Mouse (Mus musculus) lung, embryonic 14.5 days (tissue): Measurements from ENCODE around the gene Plxnc1. TPM values are rescaled to one million over a fixed set of nuclear protein-coding genes. Genes with fewer than 3 reads are reported as not detected.

ENCODE experiments used
- ATAC-seq: fragments of 200-750 bp; cut with Nextera tagmentation; 2 replicates; pipeline ENCODE4 v1.8.0; 2017; ENCODE audit warnings: mild to moderate bottlenecking, moderate TSS enrichment, moderate library complexity; ENCODE audit not compliant: insufficient read depth
- DNase-seq: peaks from one replicate; pipeline ENCODE4 v3.0.0-alpha.2; 2015
- H3K27ac ChIP-seq: fragments of 300-500 bp; sonication (generic); 2 replicates; pipeline ENCODE4 v1.5.1; 2014; ENCODE audit warnings: low read depth, mild to moderate bottlenecking, moderate library complexity
- H3K27me3 ChIP-seq: fragments of 300-500 bp; sonication (generic); 2 replicates; pipeline ENCODE4 v1.6.1; 2014; ENCODE audit warnings: low read length, control low read depth; ENCODE audit not compliant: insufficient read depth
- H3K36me3 ChIP-seq: fragments of 300-500 bp; sonication (generic); 2 replicates; pipeline ENCODE4 v1.6.1; 2014; ENCODE audit warnings: control low read depth; ENCODE audit not compliant: insufficient read depth
- H3K4me1 ChIP-seq: fragments of 300-500 bp; sonication (generic); 2 replicates; pipeline ENCODE4 v1.6.1; 2014; ENCODE audit warnings: antibody characterized with exemption, control low read depth; ENCODE audit not compliant: insufficient read depth
- H3K4me2 ChIP-seq: fragments of 300-500 bp; sonication (generic); 2 replicates; pipeline ENCODE4 v1.6.1; 2014; ENCODE audit warnings: mild to moderate bottlenecking
- H3K4me3 ChIP-seq: fragments of 300-500 bp; sonication (generic); 2 replicates; pipeline ENCODE4 v1.5.1; 2014; ENCODE audit warnings: low read depth, low read length
- H3K9ac ChIP-seq: fragments of 300-500 bp; sonication (generic); 2 replicates; pipeline ENCODE4 v1.6.1; 2014
- H3K9me3 ChIP-seq: fragments of 300-500 bp; sonication (generic); 2 replicates; pipeline ENCODE4 v1.6.1; 2016; ENCODE audit warnings: low read depth, low read length, control low read depth
- CTCF ChIP-seq: IDR thresholded peaks from 2 replicates; pipeline ENCODE4 v1.5.1; 2016; ENCODE audit warnings: antibody characterized with exemption, low read depth
- WGBS: fragments of 180-500 bp; shearing (Covaris S2); extraction: QIAGEN DNeasy Blood & Tissue Kit; methylation state at CpG from one replicate; pipeline ENCODE4 v1.1.7; 2014; 5-methylcytosine and 5-hydroxymethylcytosine counted together
- polyA plus RNA-seq: library from polyadenylated mRNA; unstranded; fragments of >200 nt; fragmentation: Nextera tagmentation; extraction: Ambion mirVana; gene quantifications from 2 replicates; pipeline ENCODE4 v1.2.1, GENCODE M21; 2014

The Plxnc1 gene
- polyA plus RNA-seq, 1 experiment from 2014 or later: 11.7 TPM

DNA sequence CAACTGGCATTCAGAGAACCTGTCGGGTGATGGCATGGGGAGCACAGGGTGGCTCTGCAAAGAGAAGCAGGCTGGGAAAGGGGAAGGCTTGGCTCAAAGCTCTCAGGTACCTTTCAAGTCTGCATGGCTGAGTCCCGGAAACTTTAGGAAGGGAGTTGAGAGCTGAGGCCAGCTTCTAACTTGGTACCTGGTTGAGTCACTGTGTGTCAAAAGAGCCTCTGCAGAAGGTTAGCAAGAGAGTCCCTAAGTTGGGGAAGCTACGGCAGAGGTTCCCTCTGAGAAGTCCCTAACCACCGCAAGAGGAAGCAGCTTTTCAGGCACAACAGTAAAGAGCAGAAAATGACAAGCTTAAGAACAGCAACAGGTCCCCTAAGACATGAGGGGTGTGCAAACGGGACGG is 99.9 kb downstream of the Plxnc1 start:
- no peak for TF ChIP-seq CTCF
- no peak for ATAC-seq
- H3K4me3 ChIP-seq: no peak overlapping the region
- WGBS: 82% methylated on average over 6 of the region's 6 CpGs
- no peak overlapping the region for H3K27ac ChIP-seq
- no peaks in the 10 kb centered on the region for H3K9me3 ChIP-seq
- H3K9ac ChIP-seq: no peak overlapping the region
- DNase-seq: no peak
- H3K4me1 ChIP-seq: no peaks in the 10 kb centered on the region
- no peaks in the 10 kb centered on the region for H3K36me3 ChIP-seq
- H3K4me2 ChIP-seq: no peak overlapping the region
- H3K27me3 ChIP-seq: no peaks in the 10 kb centered on the region

- H3K36me3 ChIP-seq: peaks cover 11% of the 10 kb centered on the region; the same call in 1 of the 2 replicates
- WGBS: 61% methylated on average over 9 of the region's 9 CpGs
- H3K4me2 ChIP-seq: no peak overlapping the region
- H3K9me3 ChIP-seq: no peaks in the 10 kb centered on the region
- no peaks in the 10 kb centered on the region for H3K27me3 ChIP-seq
- H3K4me3 ChIP-seq: no peak overlapping the region
- no peak overlapping the region for H3K27ac ChIP-seq
- no peak overlapping the region for H3K9ac ChIP-seq
- no peak for DNase-seq
- no peak for TF ChIP-seq CTCF
- no peaks in the 10 kb centered on the region for H3K4me1 ChIP-seq
- no peak for ATAC-seq
Measured at GRCm38 (mm10) chr10:94835874-94836273, 108.8 kb downstream of the Plxnc1 start.

DNA sequence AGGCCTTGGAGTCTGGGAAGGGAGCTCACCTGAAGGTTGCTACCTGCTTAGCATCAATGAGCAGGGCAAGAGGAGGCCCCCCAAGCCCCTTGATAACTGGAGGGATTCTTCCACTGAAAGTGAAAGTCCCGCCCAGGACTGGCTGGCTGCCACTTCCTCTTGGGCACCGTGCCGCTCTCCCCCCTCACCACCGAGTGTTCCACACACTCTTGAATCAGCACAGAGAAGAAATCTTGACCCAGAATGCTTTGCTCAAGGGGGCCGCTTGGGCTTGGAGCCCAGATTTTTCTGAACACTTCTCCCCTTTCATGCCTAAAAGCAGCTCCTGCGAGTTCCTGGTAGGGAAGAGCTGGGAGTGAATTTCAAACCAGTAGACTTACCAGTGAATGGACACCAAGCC is 115.2 kb downstream of the Plxnc1 start:
- H3K36me3 ChIP-seq: peaks cover 3% of the 10 kb centered on the region; the same call in 1 of the 2 replicates
- H3K4me2 ChIP-seq: peak overlapping the region; percentile 42
- no peak overlapping the region for H3K4me3 ChIP-seq
- DNase-seq (peak; percentile 98), ATAC-seq (peak; percentile 87)
- no peaks in the 10 kb centered on the region for H3K9me3 ChIP-seq
- 0 out of 2 replicates have a peak, but pooled peaks have one; percentile 13 for TF ChIP-seq CTCF
- peaks cover 13% of the 10 kb centered on the region for H3K4me1 ChIP-seq
- H3K27ac ChIP-seq: peak overlapping the region; percentile 98
- WGBS: 10% methylated on average over 6 of the region's 6 CpGs
- peak overlapping the region; percentile 21 for H3K9ac ChIP-seq
- no peaks in the 10 kb centered on the region for H3K27me3 ChIP-seq

- peaks cover 15% of the 10 kb centered on the region for H3K4me1 ChIP-seq
- H3K9me3 ChIP-seq: no peaks in the 10 kb centered on the region
- H3K4me3 ChIP-seq: no peak overlapping the region
- 87% methylated on average over 7 of the region's 7 CpGs for WGBS
- H3K4me2 ChIP-seq: peak overlapping the region; percentile 42
- H3K27me3 ChIP-seq: no peaks in the 10 kb centered on the region
- ATAC-seq: no peak
- DNase-seq: no peak
- no peak overlapping the region for H3K9ac ChIP-seq
- H3K36me3 ChIP-seq: peaks cover 3% of the 10 kb centered on the region; the same call in 1 of the 2 replicates
- peak overlapping the region; percentile 98 for H3K27ac ChIP-seq
- TF ChIP-seq CTCF: no peak
Measured at GRCm38 (mm10) chr10:94828734-94829230, 115.9 kb downstream of the Plxnc1 start.

DNA sequence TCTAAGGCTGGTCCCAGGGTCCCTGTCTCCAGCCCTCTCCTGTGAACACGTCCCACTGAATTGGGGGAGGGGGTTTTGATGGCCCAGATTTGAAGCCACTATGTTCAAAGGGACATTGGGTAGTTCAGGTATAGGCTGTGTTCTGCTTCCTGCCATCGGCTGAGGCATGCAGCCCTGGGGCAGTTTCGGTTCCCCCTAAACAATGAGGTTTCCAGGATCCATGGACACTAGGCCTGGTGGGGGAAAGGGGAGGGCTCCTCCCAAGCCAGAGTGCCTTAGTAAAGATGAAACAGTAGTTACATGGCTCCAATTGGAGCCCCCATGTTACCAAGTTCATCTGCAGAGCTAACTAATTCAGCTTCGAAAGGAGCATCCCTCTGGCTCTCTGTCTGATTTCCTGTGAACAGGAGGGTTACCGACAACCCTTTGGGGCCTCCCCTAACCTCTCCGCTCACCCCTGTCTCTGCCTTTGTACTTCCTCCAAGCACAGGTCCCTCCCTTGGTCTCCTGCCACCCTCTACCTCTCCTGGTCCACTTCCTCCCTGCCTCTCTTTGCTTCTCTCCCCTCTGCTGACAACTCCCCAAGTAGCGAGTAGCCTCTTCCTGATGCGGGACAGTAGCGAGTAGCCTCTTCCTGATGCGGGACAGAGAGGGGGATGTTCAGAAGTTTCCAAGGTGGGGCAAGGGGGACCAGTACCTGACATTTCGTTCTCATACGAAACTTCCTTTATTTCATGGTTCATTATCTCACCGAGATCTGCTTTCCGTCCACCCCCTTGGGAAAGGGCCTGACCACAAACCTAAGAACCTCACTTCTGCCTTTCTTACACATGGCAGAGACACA is 116.5 kb downstream of the Plxnc1 start:
- 85% methylated on average over 14 of the region's 14 CpGs for WGBS
- Histone ChIP-seq H3K4me2 (no peak overlapping the region), H3K36me3 (peaks cover 3% of the 10 kb centered on the region; the same call in 1 of the 2 replicates), H3K9ac (no peak overlapping the region), H3K27me3 (no peaks in the 10 kb centered on the region), H3K4me3 (no peak overlapping the region), H3K4me1 (peaks cover 19% of the 10 kb centered on the region), H3K27ac (no peak overlapping the region), H3K9me3 (no peaks in the 10 kb centered on the region)
- no peak for TF ChIP-seq CTCF
- ATAC-seq: no peak
- DNase-seq: no peak

- peak; percentile 31 for DNase-seq
- Histone ChIP-seq H3K4me2 (no peak overlapping the region), H3K27ac (peak overlapping the region; percentile 3; the same call in 1 of the 2 replicates), H3K4me3 (no peak overlapping the region), H3K4me1 (peaks cover 19% of the 10 kb centered on the region), H3K9me3 (no peaks in the 10 kb centered on the region), H3K36me3 (peaks cover 3% of the 10 kb centered on the region; the same call in 1 of the 2 replicates), H3K9ac (no peak overlapping the region), H3K27me3 (no peaks in the 10 kb centered on the region)
- no peak for TF ChIP-seq CTCF
- ATAC-seq: no peak
- WGBS: 61% methylated on average over 10 of the region's 10 CpGs
Measured at GRCm38 (mm10) chr10:94827325-94827724, 117.3 kb downstream of the Plxnc1 start.

GRCm38 (mm10) chr10:94826436-94826835 is 118.2 kb downstream of the Plxnc1 start:
- WGBS: 44% methylated on average over 12 of the region's 12 CpGs
- Histone ChIP-seq H3K9me3 (no peaks in the 10 kb centered on the region), H3K27me3 (no peaks in the 10 kb centered on the region), H3K9ac (no peak overlapping the region), H3K27ac (peak overlapping the region; percentile 47), H3K4me2 (no peak overlapping the region), H3K4me3 (no peak overlapping the region), H3K36me3 (peaks cover 3% of the 10 kb centered on the region; the same call in 1 of the 2 replicates), H3K4me1 (peaks cover 19% of the 10 kb centered on the region)
- ATAC-seq (peak; percentile 36; the same call in 1 of the 2 replicates), DNase-seq (peak; percentile 83)
- TF ChIP-seq CTCF: no peak
